Mouse (Mus musculus): ENCODE measurements around the gene Xpo4. TPM values are rescaled to one million over a fixed set of nuclear protein-coding genes. Genes with fewer than 3 reads are reported as not detected.

Gene Xpo4
- total RNA-seq, 1 experiment = 42.2 TPM

DNA sequence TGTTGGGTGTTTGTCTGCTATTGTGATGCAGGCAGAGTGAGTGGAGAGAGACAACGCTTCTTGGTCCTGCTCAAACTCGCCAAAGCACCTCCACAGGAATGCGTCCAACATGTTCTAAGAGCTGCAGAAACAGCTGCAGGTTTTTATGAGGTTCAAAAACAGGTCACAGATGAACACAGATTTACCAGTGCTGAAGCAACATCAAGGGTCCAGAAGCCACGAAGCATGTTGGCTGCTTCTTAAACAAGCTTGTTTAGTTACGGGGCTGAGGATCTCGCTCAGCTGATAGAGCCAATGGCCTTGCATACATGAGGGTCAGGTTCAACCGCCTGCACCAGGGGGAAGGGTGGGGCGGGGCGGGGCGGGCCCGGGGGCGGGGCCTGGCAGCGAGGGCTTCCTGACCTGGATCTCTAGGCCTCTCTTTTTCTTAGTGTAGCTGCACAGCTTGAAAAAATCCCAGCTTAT is 118.6 kb downstream of the Xpo4 start:
- no peak for DNase-seq (ENCODE audit: low read depth, low spot score)
- no peak overlapping the region for H3K27ac ChIP-seq (ENCODE audit: insufficient read depth, low read depth, low read length, poor library complexity, severe bottlenecking)
- no peak overlapping the region; a peak in 1 of 4 replicates for H3K4me3 ChIP-seq (ENCODE audit: insufficient read depth in 1 of 2, low read depth in 1 of 2, low read length in 2 of 2, poor library complexity in 1 of 2, severe bottlenecking in 1 of 2)
- peaks cover 11% of the 10 kb centered on the region; the same call in 1 of the 2 replicates for H3K36me3 ChIP-seq (ENCODE audit: control insufficient read depth, insufficient read depth, low read length, poor library complexity, severe bottlenecking)
- H3K9me3 ChIP-seq (ENCODE audit: control insufficient read depth, insufficient read depth, low read depth, low read length) = no peaks in the 10 kb centered on the region
- in situ Hi-C loops (cut with MboI; ENCODE audit: low sequenced_read_pairs in 2 of 2, unreplicated experiment in 2 of 2) = no loop called here
- TF ChIP-seq CHD2 (IDR thresholded peaks at IDR 0.05; ENCODE audit: low read depth, low read length) (no peak), MAFK (IDR thresholded peaks at IDR 0.05; ENCODE audit: insufficient read depth, low read depth, low read length) (no peak), ZC3H11A (IDR thresholded peaks at IDR 0.05; ENCODE audit: borderline replicate concordance, low read depth, low read length) (no peak), ZNF384 (IDR thresholded peaks at IDR 0.05; ENCODE audit: low read depth, low read length) (no peak), HCFC1 (IDR thresholded peaks at IDR 0.05; ENCODE audit: borderline replicate concordance, insufficient read depth, low read length) (no peak)
- 0 out of 2 replicates have a peak overlapping the region, but pooled peaks have one; percentile 18 for H3K9ac ChIP-seq (ENCODE audit: insufficient read depth, low read depth, low read length, poor library complexity, severe bottlenecking)
- peaks cover 5 to 21% of the 10 kb centered on the region in 2 experiments; a peak in 3 of 4 replicates for H3K4me1 ChIP-seq (ENCODE audit: control insufficient read depth in 2 of 2, insufficient read depth in 2 of 2, low read length in 2 of 2, poor library complexity in 1 of 2)

DNA sequence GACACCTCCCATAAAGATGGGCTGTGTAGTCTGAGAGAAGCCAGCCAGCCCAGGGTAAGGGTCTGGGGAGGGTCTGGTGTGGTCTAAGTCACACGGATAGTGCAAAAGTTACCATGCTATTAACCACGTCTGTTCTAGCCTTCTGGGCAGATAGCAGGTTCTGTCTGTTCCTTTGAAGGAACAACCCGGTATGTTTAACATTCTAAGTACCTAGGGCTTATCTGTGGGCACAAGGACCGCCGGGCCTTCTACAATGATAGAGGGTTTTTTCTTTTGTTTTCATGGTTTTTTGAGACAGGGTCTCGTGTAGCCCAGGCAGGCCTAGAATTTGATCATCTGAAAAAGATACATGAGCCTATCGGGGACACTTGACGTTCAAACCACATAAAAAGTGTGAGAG is 119.1 kb downstream of the Xpo4 start:
- no peak for DNase-seq (ENCODE audit: low read depth, low spot score)
- H3K9ac ChIP-seq (ENCODE audit: insufficient read depth, low read depth, low read length, poor library complexity, severe bottlenecking) = no peak overlapping the region
- no peak overlapping the region for H3K4me3 ChIP-seq (ENCODE audit: insufficient read depth in 1 of 2, low read depth in 1 of 2, low read length in 2 of 2, poor library complexity in 1 of 2, severe bottlenecking in 1 of 2)
- H3K27ac ChIP-seq (ENCODE audit: insufficient read depth, low read depth, low read length, poor library complexity, severe bottlenecking) = no peak overlapping the region
- TF ChIP-seq ZC3H11A (IDR thresholded peaks at IDR 0.05; ENCODE audit: borderline replicate concordance, low read depth, low read length) (no peak), HCFC1 (IDR thresholded peaks at IDR 0.05; ENCODE audit: borderline replicate concordance, insufficient read depth, low read length) (no peak), CHD2 (IDR thresholded peaks at IDR 0.05; ENCODE audit: low read depth, low read length) (no peak), ZNF384 (IDR thresholded peaks at IDR 0.05; ENCODE audit: low read depth, low read length) (no peak), MAFK (IDR thresholded peaks at IDR 0.05; ENCODE audit: insufficient read depth, low read depth, low read length) (no peak)
- H3K36me3 ChIP-seq (ENCODE audit: control insufficient read depth, insufficient read depth, low read length, poor library complexity, severe bottlenecking) = peaks cover 11% of the 10 kb centered on the region; the same call in 1 of the 2 replicates
- in situ Hi-C loops (cut with MboI; ENCODE audit: low sequenced_read_pairs in 2 of 2, unreplicated experiment in 2 of 2) = no loop called here
- peaks cover 5 to 21% of the 10 kb centered on the region in 2 experiments; a peak in 3 of 4 replicates for H3K4me1 ChIP-seq (ENCODE audit: control insufficient read depth in 2 of 2, insufficient read depth in 2 of 2, low read length in 2 of 2, poor library complexity in 1 of 2)
- H3K9me3 ChIP-seq (ENCODE audit: control insufficient read depth, insufficient read depth, low read depth, low read length) = no peaks in the 10 kb centered on the region

DNA sequence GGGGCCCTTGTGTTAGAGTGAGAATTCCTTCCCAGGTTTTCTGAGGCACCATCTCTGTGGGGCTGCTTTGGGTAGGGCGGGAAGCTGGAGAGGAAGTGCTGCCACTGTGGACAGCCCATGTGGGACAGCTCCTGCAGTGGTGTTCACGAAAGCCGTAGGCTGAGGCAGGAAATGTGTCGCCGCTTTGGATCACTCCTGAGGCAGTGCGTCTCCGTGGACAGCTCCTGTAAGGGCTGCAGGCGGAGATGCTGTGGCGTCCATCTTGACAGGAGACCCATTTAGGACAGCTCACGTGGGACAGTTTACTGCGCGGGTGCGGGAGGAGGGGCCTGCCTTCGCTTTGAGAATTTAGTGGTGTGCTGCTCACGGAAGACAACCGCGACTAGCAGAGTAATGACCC is 119.7 kb downstream of the Xpo4 start:
- Histone ChIP-seq H3K27ac (ENCODE audit: insufficient read depth, low read depth, low read length, poor library complexity, severe bottlenecking) (no peak overlapping the region), H3K9me3 (ENCODE audit: control insufficient read depth, insufficient read depth, low read depth, low read length) (no peaks in the 10 kb centered on the region), H3K4me3 (ENCODE audit: insufficient read depth in 1 of 2, low read depth in 1 of 2, low read length in 2 of 2, poor library complexity in 1 of 2, severe bottlenecking in 1 of 2) (no peak overlapping the region; a peak in 1 of 4 replicates), H3K9ac (ENCODE audit: insufficient read depth, low read depth, low read length, poor library complexity, severe bottlenecking) (no peak overlapping the region), H3K36me3 (ENCODE audit: control insufficient read depth, insufficient read depth, low read length, poor library complexity, severe bottlenecking) (peaks cover 11% of the 10 kb centered on the region; the same call in 1 of the 2 replicates), H3K4me1 (ENCODE audit: control insufficient read depth in 2 of 2, insufficient read depth in 2 of 2, low read length in 2 of 2, poor library complexity in 1 of 2) (peaks cover 5 to 21% of the 10 kb centered on the region in 2 experiments; a peak in 3 of 4 replicates)
- DNase-seq (ENCODE audit: low read depth, low spot score) = no peak
- TF ChIP-seq HCFC1 (IDR thresholded peaks at IDR 0.05; ENCODE audit: borderline replicate concordance, insufficient read depth, low read length) (no peak), ZNF384 (IDR thresholded peaks at IDR 0.05; ENCODE audit: low read depth, low read length) (no peak), ZC3H11A (IDR thresholded peaks at IDR 0.05; ENCODE audit: borderline replicate concordance, low read depth, low read length) (no peak), MAFK (IDR thresholded peaks at IDR 0.05; ENCODE audit: insufficient read depth, low read depth, low read length) (no peak), CHD2 (IDR thresholded peaks at IDR 0.05; ENCODE audit: low read depth, low read length) (no peak)
- in situ Hi-C loops (cut with MboI; ENCODE audit: low sequenced_read_pairs in 2 of 2, unreplicated experiment in 2 of 2) = no loop called here

DNA sequence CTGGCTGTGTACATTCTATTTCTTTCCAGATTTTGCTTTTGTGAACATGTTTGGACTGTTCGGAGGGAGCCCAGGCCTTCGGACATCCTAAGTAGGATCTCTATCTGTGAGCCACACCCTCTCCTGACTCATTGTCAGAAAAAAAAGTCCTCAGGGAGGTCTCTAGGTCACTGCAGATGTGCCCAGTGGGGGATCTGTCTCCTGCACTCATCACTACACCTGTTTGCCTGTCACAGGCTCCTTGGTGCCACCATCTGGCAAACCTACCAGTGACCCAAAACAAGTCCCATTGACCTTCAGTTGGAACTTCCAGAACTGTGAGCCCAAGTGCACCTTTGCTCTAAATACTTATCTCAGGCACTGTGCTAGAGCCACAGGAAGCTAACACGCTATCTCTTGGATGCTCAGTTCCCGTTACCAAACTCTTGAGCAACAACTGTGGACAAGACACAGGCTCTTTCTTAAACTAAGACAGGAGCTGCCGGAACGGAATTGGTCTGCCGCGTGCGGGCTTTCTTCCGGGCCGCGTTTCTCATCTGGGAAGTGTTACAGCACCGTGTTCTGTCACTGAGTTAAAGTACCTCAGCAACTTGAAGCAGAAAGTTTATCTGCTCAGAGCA is 121.7 kb downstream of the Xpo4 start:
- in situ Hi-C loops (cut with MboI; ENCODE audit: low sequenced_read_pairs in 2 of 2, unreplicated experiment in 2 of 2) = no loop called here
- H3K9me3 ChIP-seq (ENCODE audit: control insufficient read depth, insufficient read depth, low read depth, low read length) = no peaks in the 10 kb centered on the region
- no peak overlapping the region for H3K9ac ChIP-seq (ENCODE audit: insufficient read depth, low read depth, low read length, poor library complexity, severe bottlenecking)
- H3K36me3 ChIP-seq (ENCODE audit: control insufficient read depth, insufficient read depth, low read length, poor library complexity, severe bottlenecking) = no peaks in the 10 kb centered on the region
- H3K4me1 ChIP-seq (ENCODE audit: control insufficient read depth in 2 of 2, insufficient read depth in 2 of 2, low read length in 2 of 2, poor library complexity in 1 of 2) = peaks cover 5 to 21% of the 10 kb centered on the region in 2 experiments; a peak in 3 of 4 replicates
- H3K4me3 ChIP-seq (ENCODE audit: insufficient read depth in 1 of 2, low read depth in 1 of 2, low read length in 2 of 2, poor library complexity in 1 of 2, severe bottlenecking in 1 of 2) = no peak overlapping the region
- DNase-seq (ENCODE audit: low read depth, low spot score) = no peak
- peak; percentile 49; the same call in 1 of the 2 replicates for TF ChIP-seq ZNF384 (IDR thresholded peaks at IDR 0.05; ENCODE audit: low read depth, low read length)
- no peak for TF ChIP-seq CHD2 (IDR thresholded peaks at IDR 0.05; ENCODE audit: low read depth, low read length)
- H3K27ac ChIP-seq (ENCODE audit: insufficient read depth, low read depth, low read length, poor library complexity, severe bottlenecking) = no peak overlapping the region

Data from ES-E14 (cell line).